Mouse (Mus musculus) testis, adult 2 months (tissue): ENCODE data around the gene Fcgrt.

Experiments
- CTCF ChIP-seq: fragments of 200-500 bp; IDR thresholded peaks from 2 replicates; pipeline ENCODE4 v1.5.1; 2012; ENCODE audit warnings: low read depth, mild to moderate bottlenecking, inconsistent platforms, low read length, moderate library complexity; ENCODE audit not compliant: control insufficient read depth, insufficient read depth, insufficient replicate concordance
- POLR2A ChIP-seq: fragments of 200-500 bp; IDR thresholded peaks from 2 replicates; pipeline ENCODE4 v1.6.1; 2012; ENCODE audit warnings: low read depth, mild to moderate bottlenecking, inconsistent platforms, low read length, moderate library complexity; ENCODE audit not compliant: control insufficient read depth

DNA sequence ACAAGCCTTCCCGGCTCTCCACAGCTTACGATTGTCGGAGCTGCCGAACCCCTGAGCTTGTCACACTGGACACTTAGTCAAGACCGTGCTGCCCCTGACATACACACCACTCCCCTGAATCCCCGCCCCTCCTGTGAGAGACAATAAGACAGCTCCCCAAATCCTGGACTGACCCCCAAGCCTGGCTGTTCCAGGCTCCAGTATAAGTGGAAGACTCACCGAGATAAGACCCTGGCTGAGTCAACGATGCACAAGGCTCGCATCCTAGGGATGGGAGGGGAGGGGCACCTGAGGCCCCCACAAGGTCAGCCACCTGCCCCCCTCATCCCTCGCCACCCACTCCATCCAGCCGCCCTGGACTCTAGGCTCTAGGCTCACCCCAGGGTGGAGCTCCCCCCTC is 28.2 kb upstream of the Fcgrt start:
- TF ChIP-seq CTCF: no peak
- no peak for TF ChIP-seq POLR2A
